Mouse (Mus musculus) kidney, adult 10 weeks (tissue): ENCODE measurements around the gene Actl6a. TPM values are rescaled to one million over a fixed set of nuclear protein-coding genes. Genes with fewer than 3 reads are reported as not detected.

ENCODE experiments used
- polyA plus RNA-seq: library from polyadenylated mRNA; stranded (reverse); fragments of 350-450 nt; fragmentation: Illumina TruSeq; extraction: RNeasy Lipid Tissue Mini Kit (QIAGEN cat#74804); gene quantifications from one replicate; pipeline ENCODE4 v1.2.3, GENCODE M21; 2014; ENCODE audit warnings: low read depth, low replicate concordance

The Actl6a gene
- 38.2 TPM for polyA plus RNA-seq

GRCm38 (mm10) chr3:32705647-32706348, at the start of gene Actl6a:
Gene Actl6a, plus strand, starts transcription at chr3:32706298.

GRCm38 (mm10) chr3:32736244-32737171, 30.4 kb downstream of the Actl6a start, which contains the start of gene Ndufb5:
Gene Ndufb5, plus strand, starts transcription at chr3:32736990.

GRCm38 (mm10) chr3:32737172-32737655, 31.1 kb downstream of the Actl6a start, which contains the start of gene Mrpl47:
Gene Mrpl47, minus strand, starts transcription at chr3:32737605.

Other genes starting within 250 kb of the Actl6a start
- not detected for gene Kcnmb3, start 214.1 kb upstream of the Actl6a start, polyA plus RNA-seq
- gene Zfp639, start 196.0 kb upstream of the Actl6a start, polyA plus RNA-seq = 89.5 TPM
- 338 TPM for gene Mfn1, start 176.8 kb upstream of the Actl6a start, polyA plus RNA-seq
- 9.3 TPM for gene Gnb4, start 89.7 kb upstream of the Actl6a start, polyA plus RNA-seq
- gene Ndufb5, start 30.7 kb downstream of the Actl6a start, polyA plus RNA-seq = 695 TPM
- 61.5 TPM for gene Mrpl47, start 31.3 kb downstream of the Actl6a start, polyA plus RNA-seq
- gene Usp13, start 111.2 kb downstream of the Actl6a start, polyA plus RNA-seq = 0.28 TPM